Mouse (Mus musculus): ENCODE measurements around the gene Vps37d.

Vps37d gene

GRCm38 (mm10) chr5:135029007-135029854 lies 48.8 kb downstream of the Vps37d start:
- DNase-seq (ENCODE audit: low read depth, low spot score): no peak

GRCm38 (mm10) chr5:135025899-135026298 lies 52.2 kb downstream of the Vps37d start:
- peak; percentile 30 for DNase-seq (ENCODE audit: low read depth, low spot score)

GRCm38 (mm10) chr5:135024665-135025224 lies 53.3 kb downstream of the Vps37d start:
- DNase-seq (ENCODE audit: low read depth, low spot score): peak; percentile 83

- DNase-seq (ENCODE audit: low read depth, low spot score): peak; percentile 90
These were observed 54.5 kb downstream of the Vps37d start, which contains the start of gene Stx1a for GRCm38 (mm10) chr5:135023344-135024173. Gene Stx1a (plus strand): TSS chr5:135023482.
